Mouse (Mus musculus): ENCODE data around the gene Atf6. TPM values are rescaled to one million over a fixed set of nuclear protein-coding genes. Genes with fewer than 3 reads are reported as not detected.
A peak's percentile ranks its signal among the peaks of the same experiment; 100 is the strongest.

Atf6 gene
- polyA plus RNA-seq, 1 experiment from 2014 or later, result 9.8 TPM

- ATAC-seq (replicated peaks; ENCODE audit: insufficient number of reproducible peaks, insufficient read depth, low FRiP score, low read depth), result no peak
- Histone ChIP-seq H3K4me3 (no peak overlapping the region), H3K4me2 (no peak overlapping the region), H3K9ac (no peak overlapping the region), H3K4me1 (replicated peaks) (peaks cover 4% of the 10 kb centered on the region), H3K36me3 (peaks cover 31% of the 10 kb centered on the region), H3K27ac (0 out of 2 replicates have a peak overlapping the region, but pooled peaks have one; percentile 24), H3K9me3 (replicated peaks) (no peaks in the 10 kb centered on the region), H3K27me3 (no peaks in the 10 kb centered on the region)
- 55% methylated on average over 5 of the region's 5 CpGs for WGBS
Observed at GRCm38 (mm10) chr1:170876906-170877305, 9.3 kb upstream of the Atf6 start.

GRCm38 (mm10) chr1:170875676-170876075 lies 8.1 kb upstream of the Atf6 start:
- 81% methylated on average over 3 of the region's 3 CpGs for WGBS
- Histone ChIP-seq H3K9ac (no peak overlapping the region), H3K4me1 (replicated peaks) (peaks cover 4% of the 10 kb centered on the region), H3K27ac (no peak overlapping the region), H3K36me3 (peaks cover 27% of the 10 kb centered on the region), H3K4me3 (no peak overlapping the region), H3K27me3 (no peaks in the 10 kb centered on the region), H3K4me2 (no peak overlapping the region), H3K9me3 (replicated peaks) (no peaks in the 10 kb centered on the region)
- no peak for ATAC-seq (replicated peaks; ENCODE audit: insufficient number of reproducible peaks, insufficient read depth, low FRiP score, low read depth)

GRCm38 (mm10) chr1:170871961-170872360 lies 4.4 kb upstream of the Atf6 start:
- H3K9ac ChIP-seq, result no peak overlapping the region
- no peak overlapping the region for H3K27ac ChIP-seq
- ATAC-seq (replicated peaks; ENCODE audit: insufficient number of reproducible peaks, insufficient read depth, low FRiP score, low read depth), result no peak
- H3K4me2 ChIP-seq, result no peak overlapping the region
- H3K9me3 ChIP-seq (replicated peaks), result no peaks in the 10 kb centered on the region
- H3K4me3 ChIP-seq, result no peak overlapping the region
- H3K4me1 ChIP-seq (replicated peaks), result peaks cover 4% of the 10 kb centered on the region
- WGBS, result 93% methylated on average over 2 of the region's 2 CpGs
- no peaks in the 10 kb centered on the region for H3K27me3 ChIP-seq
- peaks cover 11% of the 10 kb centered on the region for H3K36me3 ChIP-seq

- peaks cover 7% of the 10 kb centered on the region for H3K4me1 ChIP-seq (replicated peaks)
- no peak for ATAC-seq (replicated peaks; ENCODE audit: insufficient number of reproducible peaks, insufficient read depth, low FRiP score, low read depth)
Observed at GRCm38 (mm10) chr1:170871402-170871801, 3.8 kb upstream of the Atf6 start.

GRCm38 (mm10) chr1:170868905-170869283 lies 1.3 kb upstream of the Atf6 start:
- no peaks in the 10 kb centered on the region for H3K9me3 ChIP-seq (replicated peaks)
- H3K4me2 ChIP-seq, result peak overlapping the region; percentile 93
- peak overlapping the region; percentile 98 for H3K4me3 ChIP-seq
- H3K36me3 ChIP-seq, result peaks cover 3% of the 10 kb centered on the region; the same call in 1 of the 2 replicates
- ATAC-seq (replicated peaks; ENCODE audit: insufficient number of reproducible peaks, insufficient read depth, low FRiP score, low read depth), result no peak
- peaks cover 18% of the 10 kb centered on the region for H3K4me1 ChIP-seq (replicated peaks)
- no peaks in the 10 kb centered on the region for H3K27me3 ChIP-seq
- 13% methylated on average over 14 of the region's 14 CpGs for WGBS
- H3K27ac ChIP-seq, result no peak overlapping the region
- H3K9ac ChIP-seq, result peak overlapping the region; percentile 63

More at GRCm38 (mm10) chr1:170871402-170871801, 3.8 kb upstream of the Atf6 start:
- Histone ChIP-seq H3K27me3 (no peaks in the 10 kb centered on the region), H3K9me3 (replicated peaks) (no peaks in the 10 kb centered on the region), H3K4me2 (no peak overlapping the region), H3K27ac (no peak overlapping the region), H3K4me3 (no peak overlapping the region), H3K36me3 (peaks cover 11% of the 10 kb centered on the region), H3K9ac (no peak overlapping the region)
- 89% methylated on average over 6 of the region's 6 CpGs for WGBS

GRCm38 (mm10) chr1:170868107-170868904 lies 735 bp upstream of the Atf6 start:
- H3K9ac ChIP-seq, result peak overlapping the region; percentile 84
- H3K27me3 ChIP-seq, result no peaks in the 10 kb centered on the region
- no peaks in the 10 kb centered on the region for H3K9me3 ChIP-seq (replicated peaks)
- peak; percentile 86 for ATAC-seq (replicated peaks; ENCODE audit: insufficient number of reproducible peaks, insufficient read depth, low FRiP score, low read depth)
- under 1% methylated on average over 33 of the region's 33 CpGs for WGBS
- peaks cover 3% of the 10 kb centered on the region; the same call in 1 of the 2 replicates for H3K36me3 ChIP-seq
- peak overlapping the region; percentile 86 for H3K27ac ChIP-seq
- H3K4me3 ChIP-seq, result peak overlapping the region; percentile 98
- peaks cover 18% of the 10 kb centered on the region for H3K4me1 ChIP-seq (replicated peaks)
- H3K4me2 ChIP-seq, result peak overlapping the region; percentile 93

- Histone ChIP-seq H3K27me3 (no peaks in the 10 kb centered on the region), H3K9ac (peak overlapping the region; percentile 84), H3K4me2 (peak overlapping the region; percentile 93), H3K4me1 (replicated peaks) (peaks cover 20% of the 10 kb centered on the region), H3K36me3 (no peaks in the 10 kb centered on the region), H3K27ac (peak overlapping the region; percentile 86), H3K9me3 (replicated peaks) (no peaks in the 10 kb centered on the region), H3K4me3 (peak overlapping the region; percentile 98)
- ATAC-seq (replicated peaks; ENCODE audit: insufficient number of reproducible peaks, insufficient read depth, low FRiP score, low read depth), result no peak
- 2% methylated on average over 30 of the region's 30 CpGs for WGBS
Observed at GRCm38 (mm10) chr1:170866992-170867690, 430 bp downstream of the Atf6 start.

GRCm38 (mm10) chr1:170865406-170865805 lies 2.2 kb downstream of the Atf6 start:
- H3K4me1 ChIP-seq (replicated peaks), result peaks cover 27% of the 10 kb centered on the region
- 0 out of 2 replicates have a peak overlapping the region, but pooled peaks have one; percentile 8 for H3K4me3 ChIP-seq
- no peak overlapping the region for H3K9ac ChIP-seq
- 50% methylated on average over 5 of the region's 5 CpGs for WGBS
- H3K27me3 ChIP-seq, result no peaks in the 10 kb centered on the region
- no peaks in the 10 kb centered on the region for H3K36me3 ChIP-seq
- no peaks in the 10 kb centered on the region for H3K9me3 ChIP-seq (replicated peaks)
- peak overlapping the region; percentile 33 for H3K4me2 ChIP-seq
- H3K27ac ChIP-seq, result no peak overlapping the region
- no peak for ATAC-seq (replicated peaks; ENCODE audit: insufficient number of reproducible peaks, insufficient read depth, low FRiP score, low read depth)

- Histone ChIP-seq H3K27ac (no peak overlapping the region), H3K27me3 (no peaks in the 10 kb centered on the region), H3K4me3 (no peak overlapping the region), H3K9me3 (replicated peaks) (no peaks in the 10 kb centered on the region), H3K4me1 (replicated peaks) (peaks cover 27% of the 10 kb centered on the region), H3K36me3 (no peaks in the 10 kb centered on the region), H3K4me2 (no peak overlapping the region), H3K9ac (no peak overlapping the region)
- ATAC-seq (replicated peaks; ENCODE audit: insufficient number of reproducible peaks, insufficient read depth, low FRiP score, low read depth), result no peak
- 83% methylated on average over 3 of the region's 3 CpGs for WGBS
Observed at GRCm38 (mm10) chr1:170864754-170865153, 2.8 kb downstream of the Atf6 start.

GRCm38 (mm10) chr1:170864234-170864633 lies 3.3 kb downstream of the Atf6 start:
- Histone ChIP-seq H3K27ac (no peak overlapping the region), H3K9me3 (replicated peaks) (no peaks in the 10 kb centered on the region), H3K4me1 (replicated peaks) (peaks cover 27% of the 10 kb centered on the region), H3K4me2 (no peak overlapping the region), H3K27me3 (no peaks in the 10 kb centered on the region), H3K4me3 (no peak overlapping the region), H3K36me3 (no peaks in the 10 kb centered on the region), H3K9ac (no peak overlapping the region)
- no peak for ATAC-seq (replicated peaks; ENCODE audit: insufficient number of reproducible peaks, insufficient read depth, low FRiP score, low read depth)

GRCm38 (mm10) chr1:170863033-170863432 lies 4.5 kb downstream of the Atf6 start:
- no peak overlapping the region for H3K4me2 ChIP-seq
- H3K27me3 ChIP-seq, result no peaks in the 10 kb centered on the region
- no peaks in the 10 kb centered on the region for H3K9me3 ChIP-seq (replicated peaks)
- H3K4me1 ChIP-seq (replicated peaks), result peaks cover 27% of the 10 kb centered on the region
- no peak for ATAC-seq (replicated peaks; ENCODE audit: insufficient number of reproducible peaks, insufficient read depth, low FRiP score, low read depth)
- H3K27ac ChIP-seq, result no peak overlapping the region
- no peak overlapping the region for H3K4me3 ChIP-seq
- H3K36me3 ChIP-seq, result no peaks in the 10 kb centered on the region
- WGBS, result 36% methylated on average over 4 of the region's 4 CpGs
- H3K9ac ChIP-seq, result no peak overlapping the region

Measured in heart, embryonic 15.5 days (tissue).